Comparison of ENCODE assay signal across 9 mouse cellular contexts in the genomic region with DNA sequence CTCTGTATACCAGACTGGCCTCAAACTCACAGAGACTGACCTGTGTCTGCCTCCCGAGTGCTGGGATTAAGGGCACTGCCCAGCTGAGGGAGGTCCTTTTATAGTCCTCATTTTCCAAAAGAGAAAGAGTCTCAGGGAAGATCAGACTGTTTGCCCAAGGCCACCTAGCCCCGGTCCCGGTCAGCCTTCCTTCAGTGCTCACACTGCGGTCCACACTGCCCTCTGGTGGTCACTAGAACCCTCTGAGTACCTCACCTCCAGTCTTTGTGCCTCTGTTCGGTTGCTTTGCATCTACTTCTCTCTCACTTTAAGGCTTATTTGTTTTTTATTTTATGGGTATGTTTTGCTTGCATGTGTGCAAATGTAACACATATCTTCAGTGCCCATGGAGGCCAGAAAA. TPM values are rescaled to one million over a fixed set of nuclear protein-coding genes. Genes with fewer than 3 reads are reported as not detected.
DNase-seq lines count a peak whose midpoint lies in the region; ATAC-seq lines count a peak whose summit lies in the region.
"Had no signal": no experiment of that assay in that cellular context is flagged by ENCODE, and none has a peak within 500 bp of the region (broad histone marks: within the 10 kb centered on the region; RNA-seq: fewer than 3 reads in every experiment).

No protein-coding gene starts in this region.

- H3K4me3 ChIP-seq in hindbrain, embryonic 15.5 days: no peak overlapping the region
- peak overlapping the region; percentile 72 for H3K4me3 ChIP-seq in megakaryocyte, embryonic 14.5 days (replicated peaks)
- H3K4me3 ChIP-seq: liver, embryonic 15.5 days had no signal

- H3K4me1 ChIP-seq in hindbrain, embryonic 15.5 days (replicated peaks): 0 out of 2 replicates have a peak, but pooled peaks cover 3% of the 10 kb centered on the region
- H3K4me1 ChIP-seq in megakaryocyte, embryonic 14.5 days: peaks cover 45% of the 10 kb centered on the region

- WGBS in hindbrain, embryonic 15.5 days: 12% methylated on average over 5 of the region's 5 CpGs

- H3K27ac ChIP-seq in hindbrain, embryonic 15.5 days (replicated peaks): no peak overlapping the region
- H3K27ac ChIP-seq: liver, embryonic 15.5 days had no signal

- no peaks in the 10 kb centered on the region for H3K9me3 ChIP-seq in hindbrain, embryonic 15.5 days
- H3K9me3 ChIP-seq in megakaryocyte, embryonic 14.5 days: peaks cover 5% of the 10 kb centered on the region
- H3K9me3 ChIP-seq: liver, embryonic 15.5 days had no signal

- DNase-seq in Muller cell, postnatal 12 days (ENCODE audit: inconsistent ontology term): peak; percentile 78
- DNase-seq in cerebellum, adult 9-10 months: peak; percentile 84
- DNase-seq in frontal cortex, postnatal 25 days (ENCODE audit: low spot score in 2 of 2): peak; percentile 70 to 78
- DNase-seq in left cerebral cortex, adult 11 months (ENCODE audit: low spot score): peak; percentile 39
- DNase-seq in right cerebral cortex, adult 18-20 months: peak; percentile 80
- peak; percentile 53 for DNase-seq in urinary bladder, postnatal 10 days (ENCODE audit: low spot score)

- no peak overlapping the region for H3K4me2 ChIP-seq in hindbrain, embryonic 15.5 days
- H3K4me2 ChIP-seq: liver, embryonic 15.5 days had no signal

- no peaks in the 10 kb centered on the region for H3K27me3 ChIP-seq in hindbrain, embryonic 15.5 days
- peaks cover 8% of the 10 kb centered on the region for H3K27me3 ChIP-seq in megakaryocyte, embryonic 14.5 days (replicated peaks)
- H3K27me3 ChIP-seq: liver, embryonic 15.5 days had no signal

- no peak overlapping the region for H3K9ac ChIP-seq in hindbrain, embryonic 15.5 days
- H3K9ac ChIP-seq: liver, embryonic 15.5 days had no signal

- no peaks in the 10 kb centered on the region for H3K36me3 ChIP-seq in hindbrain, embryonic 15.5 days
- H3K36me3 ChIP-seq in megakaryocyte, embryonic 14.5 days (replicated peaks; ENCODE audit: low read length): no peaks in the 10 kb centered on the region
- H3K36me3 ChIP-seq: liver, embryonic 15.5 days had no signal

- ATAC-seq in hindbrain, embryonic 15.5 days (ENCODE audit: low FRiP score, low read depth): peak; percentile 59; the same call in 1 of the 2 replicates

RNA-seq across cellular contexts. Expression of gene Actr10, which starts 26.6 kb away (rescaled TPM):
- polyA plus RNA-seq in hindbrain, embryonic 15.5 days (2015; fragmentation: Nextera tagmentation; extraction: Ambion mirVana): 174 and 180 TPM in 2 replicates
- 1.4 and 1.9 TPM in 2 replicates for polyA plus RNA-seq in megakaryocyte, embryonic 14.5 days (2012; ENCODE audit: insufficient read depth, low replicate concordance)

Comparison
In these comparisons a context has a peak if more than half of its experiments do, and no peak if none do; other contexts are left out.
1. RNA of gene Actr10, which starts 26.6 kb away (polyA plus RNA-seq): 174 to 180 TPM in hindbrain, embryonic 15.5 days; 1.4 to 1.9 TPM in megakaryocyte, embryonic 14.5 days; every median in the first group is over 10 times any median in the second.
2. Peak in every context shown above with its lines, with median percentiles within 50 percentile points of each other: DNase-seq.